Mouse (Mus musculus) embryo, embryonic 11.5 days (tissue): Measurements from ENCODE around the gene Gm20835.
"Not testable (repeated sequence)": the region's sequence is repeated elsewhere in the genome, so short reads cannot be mapped to it uniquely, and the experiment has no call there.

Experiments used
- DNase-seq: peaks from one replicate; pipeline ENCODE4 v3.0.0-alpha.2; 2012; ENCODE audit warnings: low read depth, low spot score

The Gm20835 gene

GRCm38 (mm10) chrY:36735190-36735589 lies at the start of gene Gm20835:
Gene Gm20835, minus strand, starts transcription at chrY:36735290.
- not testable (repeated sequence) for DNase-seq
